22 mouse cellular contexts compared by ENCODE assay signal in genomic region chr11:53128661-53129060, GRCm38 (mm10).
DNase-seq lines count a peak whose midpoint lies in the region; ATAC-seq and TF ChIP-seq lines count a peak whose summit lies in the region.
"Had no signal": no experiment of that assay in that cellular context is flagged by ENCODE, and none has a peak within 500 bp of the region (broad histone marks: within the 10 kb centered on the region; RNA-seq: fewer than 3 reads in every experiment).

No protein-coding gene starts in this region.

- no peaks in the 10 kb centered on the region for H3K9me3 ChIP-seq in liver, embryonic 12.5 days (replicated peaks)
- H3K9me3 ChIP-seq in intestine, postnatal 0 days (ENCODE audit: control insufficient read depth) = no peaks in the 10 kb centered on the region
- H3K9me3 ChIP-seq: embryonic facial prominence, embryonic 10.5 days; forebrain, embryonic 12.5 days; heart, embryonic 12.5 days; hindbrain, embryonic 13.5 days; intestine, embryonic 15.5 days; liver, embryonic 15.5 days; neural tube, embryonic 15.5 days; stomach, embryonic 15.5 days had no signal

- no peak for DNase-seq in frontal cortex, postnatal 10 days (ENCODE audit: low spot score in 2 of 2)
- DNase-seq in retina, postnatal 1 day = peak; percentile 76
- peak; percentile 54 to 78 for DNase-seq in thymus, postnatal 36 days
- no peak for DNase-seq in urinary bladder, adult 18-20 months (ENCODE audit: low spot score in 2 of 2)
- DNase-seq: adrenal gland, postnatal 25 days; cerebellum, adult 18-20 months; midbrain, embryonic 14.5 days had no signal

- 0 out of 2 replicates have a peak, but pooled peaks have one; percentile 21 for ATAC-seq in frontal cortex, adult (ENCODE audit: low TSS enrichment)
- ATAC-seq in granulocyte monocyte progenitor cell, adult 5-6 weeks (replicated peaks; ENCODE audit: poor library complexity, severe bottlenecking) = peak; percentile 30; the same call in 1 of the 2 replicates
- ATAC-seq in liver, embryonic 12.5 days = no peak
- ATAC-seq in intestine, postnatal 0 days = no peak
- ATAC-seq: intestine, embryonic 15.5 days; lung, postnatal 0 days had no signal

- no peak overlapping the region for H3K4me2 ChIP-seq in liver, embryonic 12.5 days
- H3K4me2 ChIP-seq in intestine, postnatal 0 days (replicated peaks; ENCODE audit: low read depth) = no peak overlapping the region
- H3K4me2 ChIP-seq: forebrain, embryonic 12.5 days; heart, embryonic 12.5 days; hindbrain, embryonic 13.5 days; intestine, embryonic 15.5 days; liver, embryonic 15.5 days; neural tube, embryonic 15.5 days; stomach, embryonic 15.5 days had no signal

- TF ChIP-seq CTCF in intestine, postnatal 0 days (IDR thresholded peaks at IDR 0.05; ENCODE audit: low read depth) = no peak

- H3K9ac ChIP-seq in liver, embryonic 12.5 days = no peak overlapping the region
- no peak overlapping the region for H3K9ac ChIP-seq in intestine, postnatal 0 days (ENCODE audit: low read depth, low read length)
- H3K9ac ChIP-seq: forebrain, embryonic 12.5 days; heart, embryonic 12.5 days; hindbrain, embryonic 13.5 days; intestine, embryonic 15.5 days; liver, embryonic 15.5 days; neural tube, embryonic 15.5 days; stomach, embryonic 15.5 days had no signal

- no peak overlapping the region for H3K27ac ChIP-seq in liver, embryonic 12.5 days
- H3K27ac ChIP-seq in intestine, postnatal 0 days (ENCODE audit: low read depth, low read length) = no peak overlapping the region
- H3K27ac ChIP-seq: embryonic facial prominence, embryonic 10.5 days; forebrain, embryonic 12.5 days; hindbrain, embryonic 13.5 days; intestine, embryonic 15.5 days; kidney, postnatal 0 days; liver, embryonic 15.5 days; neural tube, embryonic 15.5 days; stomach, embryonic 15.5 days had no signal

- H3K27me3 ChIP-seq in liver, embryonic 12.5 days (replicated peaks) = no peaks in the 10 kb centered on the region
- H3K27me3 ChIP-seq in intestine, postnatal 0 days (replicated peaks; ENCODE audit: control insufficient read depth, insufficient read depth, low read length) = no peaks in the 10 kb centered on the region
- H3K27me3 ChIP-seq: forebrain, embryonic 12.5 days; heart, embryonic 12.5 days; intestine, embryonic 15.5 days; liver, embryonic 15.5 days; neural tube, embryonic 15.5 days; stomach, embryonic 15.5 days had no signal

- 12% methylated on average over 2 of the region's 2 CpGs for WGBS in liver, embryonic 12.5 days (ENCODE audit: insufficient replicate concordance)
- WGBS in intestine, postnatal 0 days = 74% methylated on average over 2 of the region's 2 CpGs

- no peaks in the 10 kb centered on the region for H3K36me3 ChIP-seq in liver, embryonic 12.5 days
- H3K36me3 ChIP-seq in intestine, postnatal 0 days (ENCODE audit: control insufficient read depth, insufficient read depth) = no peaks in the 10 kb centered on the region
- H3K36me3 ChIP-seq: embryonic facial prominence, embryonic 10.5 days; forebrain, embryonic 12.5 days; heart, embryonic 12.5 days; hindbrain, embryonic 13.5 days; intestine, embryonic 15.5 days; liver, embryonic 15.5 days; neural tube, embryonic 15.5 days; stomach, embryonic 15.5 days had no signal

- H3K4me1 ChIP-seq in liver, embryonic 12.5 days = no peaks in the 10 kb centered on the region
- no peaks in the 10 kb centered on the region for H3K4me1 ChIP-seq in intestine, postnatal 0 days (replicated peaks; ENCODE audit: control insufficient read depth, insufficient read depth, low read length)
- H3K4me1 ChIP-seq: liver, embryonic 15.5 days had no signal

- no peak overlapping the region for H3K4me3 ChIP-seq in liver, embryonic 12.5 days
- H3K4me3 ChIP-seq in intestine, postnatal 0 days (ENCODE audit: low read depth, low read length) = no peak overlapping the region
- H3K4me3 ChIP-seq: embryonic facial prominence, embryonic 10.5 days; forebrain, embryonic 12.5 days; heart, embryonic 12.5 days; hindbrain, embryonic 13.5 days; intestine, embryonic 15.5 days; liver, embryonic 15.5 days; myocyte; neural tube, embryonic 15.5 days; stomach, embryonic 15.5 days had no signal

Comparison
In these comparisons a context has a peak if more than half of its experiments do, and no peak if none do; other contexts are left out.
1. ATAC-seq: peak in frontal cortex, adult (single experiment) and granulocyte monocyte progenitor cell, adult 5-6 weeks (single experiment); none in liver, embryonic 12.5 days (single experiment) and intestine, postnatal 0 days (single experiment).
2. DNase-seq: peak in retina, postnatal 1 day (single experiment) and thymus, postnatal 36 days (2 of 2); none in frontal cortex, postnatal 10 days (0 of 2) and urinary bladder, adult 18-20 months (0 of 2).